Mouse (Mus musculus) olfactory bulb, adult 2 months (tissue): ENCODE data around the gene Asap2. TPM values are rescaled to one million over a fixed set of nuclear protein-coding genes. Genes with fewer than 3 reads are reported as not detected.
A peak's percentile ranks its signal among the peaks of the same experiment; 100 is the strongest.

Experiments
- H3K27ac ChIP-seq: fragments of 200-500 bp; 2 replicates; pipeline ENCODE4 v1.5.1; 2012; ENCODE audit warnings: low read depth, low read length; ENCODE audit not compliant: insufficient read depth
- H3K4me1 ChIP-seq: fragments of 200-500 bp; 2 replicates; pipeline ENCODE4 v1.6.1; 2012; ENCODE audit warnings: low read length; ENCODE audit not compliant: control insufficient read depth, insufficient read depth
- H3K4me3 ChIP-seq: fragments of 200-500 bp; 2 replicates; pipeline ENCODE4 v1.5.1; 2012; ENCODE audit warnings: mild to moderate bottlenecking, low read depth, low read length, moderate library complexity; ENCODE audit not compliant: insufficient read depth
- CTCF ChIP-seq: fragments of 200-500 bp; IDR thresholded peaks from 2 replicates; pipeline ENCODE4 v1.5.1; 2012; ENCODE audit warnings: low read depth, mild to moderate bottlenecking, low read length, moderate library complexity; ENCODE audit not compliant: insufficient read depth
- POLR2A ChIP-seq: fragments of 200-500 bp; IDR thresholded peaks from 2 replicates; pipeline ENCODE4 v1.6.1; 2012; ENCODE audit warnings: mild to moderate bottlenecking, low read depth, low read length, moderate library complexity; ENCODE audit not compliant: insufficient read depth
- WGBS: fragments of 180-500 bp; shearing (Covaris S2); methylation state at CpG from one replicate; pipeline ENCODE4 v1.1.7; 2018; 5-methylcytosine and 5-hydroxymethylcytosine counted together
- polyA plus RNA-seq: library from polyadenylated mRNA; stranded (reverse); fragments of >200 nt; gene quantifications from 2 replicates; pipeline ENCODE4 v1.2.4, GENCODE M21; 2012; ENCODE audit warnings: low replicate concordance; ENCODE audit not compliant: missing spikeins, insufficient read depth, insufficient read length

Gene Asap2
- polyA plus RNA-seq, 1 experiment = not detected

- WGBS = 89% methylated on average over 3 of the region's 3 CpGs
- no peak overlapping the region for H3K4me3 ChIP-seq
- no peak overlapping the region for H3K27ac ChIP-seq
- peaks cover 2% of the 10 kb centered on the region for H3K4me1 ChIP-seq
- no peak for TF ChIP-seq CTCF
These were observed 274.7 kb downstream of the Asap2 start for GRCm38 (mm10) chr12:21264970-21265369.

GRCm38 (mm10) chr12:21265501-21265900, 275.2 kb downstream of the Asap2 start:
- TF ChIP-seq CTCF (no peak), POLR2A (no peak)
- Histone ChIP-seq H3K27ac (no peak overlapping the region), H3K4me1 (peaks cover 2% of the 10 kb centered on the region), H3K4me3 (no peak overlapping the region)
- 93% methylated on average over 4 of the region's 4 CpGs for WGBS

- 71% methylated on average over 14 of the region's 14 CpGs for WGBS
- Histone ChIP-seq H3K4me1 (peaks cover 2% of the 10 kb centered on the region), H3K4me3 (no peak overlapping the region), H3K27ac (no peak overlapping the region)
- TF ChIP-seq POLR2A = no peak
- TF ChIP-seq CTCF = peak; percentile 77
These were observed 275.9 kb downstream of the Asap2 start for GRCm38 (mm10) chr12:21265946-21266783.

GRCm38 (mm10) chr12:21266784-21267098, 276.5 kb downstream of the Asap2 start:
- no peak overlapping the region for H3K4me3 ChIP-seq
- peaks cover 2% of the 10 kb centered on the region for H3K4me1 ChIP-seq
- no peak overlapping the region for H3K27ac ChIP-seq
- TF ChIP-seq CTCF = no peak
- no peak for TF ChIP-seq POLR2A
- WGBS = 88% methylated on average over 2 of the region's 2 CpGs

GRCm38 (mm10) chr12:21268083-21268616, 277.9 kb downstream of the Asap2 start:
- 90% methylated on average over 8 of the region's 8 CpGs for WGBS
- Histone ChIP-seq H3K4me1 (peaks cover 2% of the 10 kb centered on the region), H3K4me3 (no peak overlapping the region), H3K27ac (no peak overlapping the region)
- TF ChIP-seq POLR2A = no peak
- TF ChIP-seq CTCF = no peak

- H3K4me1 ChIP-seq = no peaks in the 10 kb centered on the region
- no peak for TF ChIP-seq POLR2A
- TF ChIP-seq CTCF = no peak
- no peak overlapping the region for H3K27ac ChIP-seq
- no peak overlapping the region for H3K4me3 ChIP-seq
- WGBS = 85% methylated on average over 7 of the region's 7 CpGs
These were observed 284.2 kb downstream of the Asap2 start for GRCm38 (mm10) chr12:21274446-21274845.

- Histone ChIP-seq H3K4me3 (no peak overlapping the region), H3K27ac (no peak overlapping the region), H3K4me1 (no peaks in the 10 kb centered on the region)
- TF ChIP-seq CTCF (no peak), POLR2A (no peak)
- WGBS = 78% methylated on average over 1 of the region's 1 CpGs
These were observed 287.1 kb downstream of the Asap2 start for GRCm38 (mm10) chr12:21277352-21277864.

GRCm38 (mm10) chr12:21284761-21285441, 294.6 kb downstream of the Asap2 start, which contains the start of gene Cpsf3:
Gene Cpsf3, plus strand, starts transcription at chr12:21285391.
- TF ChIP-seq POLR2A = no peak
- WGBS = 48% methylated on average over 11 of the region's 11 CpGs
- no peaks in the 10 kb centered on the region; the same call in 1 of the 2 replicates for H3K4me1 ChIP-seq
- H3K4me3 ChIP-seq = peak within 1 kb of the TSS; percentile 67
- peak within 1 kb of the TSS; percentile 57 for H3K27ac ChIP-seq

- peak overlapping the region; percentile 67 for H3K4me3 ChIP-seq
- H3K4me1 ChIP-seq = no peaks in the 10 kb centered on the region; the same call in 1 of the 2 replicates
- peak overlapping the region; percentile 50 for H3K27ac ChIP-seq
- WGBS = 1% methylated on average over 47 of the region's 47 CpGs
- peak; percentile 5; the same call in 1 of the 2 replicates for TF ChIP-seq POLR2A
- no peak for TF ChIP-seq CTCF
These were observed 295.4 kb downstream of the Asap2 start for GRCm38 (mm10) chr12:21285508-21286242.
